Mouse (Mus musculus): ENCODE measurements at regions not wholly inside any gene's neighbourhood (a gene's known extent, or its start where the extent isn't known, plus 50 kb on each side); places are given as distances from the start of the nearest gene placed in this dataset.
A peak's percentile ranks its signal among the peaks of the same experiment; 100 is the strongest.

DNA sequence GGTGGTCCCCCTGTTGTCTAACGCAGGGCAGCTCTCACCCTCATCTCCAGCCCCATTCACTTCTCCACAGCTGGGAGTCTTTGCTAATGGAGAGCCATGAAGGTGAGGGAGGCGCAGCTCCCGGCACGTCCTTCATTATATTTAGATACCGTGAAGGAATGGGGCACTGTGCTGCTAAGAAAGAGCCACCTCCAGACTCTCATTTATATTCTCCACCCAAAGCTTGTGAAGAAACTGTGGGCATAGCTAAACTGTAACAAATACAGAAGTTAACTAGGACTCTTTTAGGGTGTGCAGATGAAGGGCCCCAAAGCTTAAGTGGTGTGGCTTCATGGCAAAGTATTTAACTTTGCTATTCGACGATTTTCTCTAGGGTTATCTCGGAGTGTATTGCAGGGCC lies 136.4 kb downstream of the Ddx11 start:
- no peak for DNase-seq

DNA sequence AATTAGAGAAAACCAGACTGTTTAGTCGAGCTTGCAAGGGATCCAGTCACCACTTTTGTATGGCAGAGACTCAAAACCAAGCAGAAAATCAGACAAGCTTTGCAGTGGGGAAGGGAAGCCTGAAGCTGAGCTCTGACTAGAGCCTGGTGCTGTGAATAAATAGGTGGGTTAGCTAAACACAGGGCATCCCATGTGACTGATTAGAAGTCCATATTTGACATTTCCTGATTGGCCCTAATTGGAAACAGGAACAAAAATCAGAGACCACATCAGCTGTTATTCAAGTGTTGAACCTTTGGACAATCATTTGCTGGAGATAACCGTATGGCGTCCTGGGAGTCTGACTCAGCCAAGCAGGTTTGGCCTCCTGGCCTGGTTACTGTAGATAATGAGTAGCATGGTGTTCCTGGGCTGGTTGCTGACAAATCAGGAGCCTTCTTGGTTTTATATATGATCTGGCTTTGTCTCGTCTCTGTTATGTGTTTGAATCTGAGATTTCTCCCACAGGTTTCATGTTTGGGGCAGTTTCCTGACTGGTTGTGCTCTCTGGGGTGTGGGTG lies 139.4 kb downstream of the Ddx11 start:
- DNase-seq = no peak

DNA sequence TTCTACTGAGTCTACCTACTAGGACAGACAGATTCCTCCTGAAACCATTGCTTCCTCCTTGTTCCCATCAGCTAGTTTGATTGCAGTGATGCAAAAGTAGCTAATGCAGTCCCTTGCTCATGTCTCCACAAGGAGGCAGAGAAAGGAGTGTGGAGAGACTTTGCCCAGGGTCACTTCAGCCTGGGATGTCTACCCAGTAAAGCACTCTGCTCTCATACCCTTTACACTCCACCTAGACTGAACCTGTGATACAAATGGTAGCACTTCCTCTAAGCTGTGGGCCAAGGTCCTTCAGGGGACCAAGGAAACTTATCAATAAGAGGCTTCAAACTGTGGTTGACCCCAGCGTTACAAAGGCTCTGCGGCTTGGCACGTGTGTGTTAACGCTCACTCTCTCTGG lies 140.1 kb downstream of the Ddx11 start:
- no peak for DNase-seq

DNA sequence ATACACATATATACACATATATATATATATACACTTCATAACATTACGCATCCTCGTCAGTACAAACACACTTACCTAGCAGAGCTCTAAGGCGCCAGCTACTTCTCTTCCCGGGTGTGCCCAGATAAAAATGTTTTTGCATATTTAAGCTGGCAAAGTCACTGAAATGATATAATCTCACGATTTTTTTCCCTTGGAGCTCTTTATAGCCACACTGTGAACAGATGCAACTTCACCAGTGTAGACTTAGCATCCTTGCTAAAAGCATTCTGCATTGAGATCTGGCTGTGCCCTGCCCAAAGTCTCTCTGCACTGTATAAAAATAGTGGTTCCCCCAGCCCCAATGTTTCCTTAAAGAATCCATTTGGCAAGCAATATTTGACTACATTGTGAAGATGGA lies 143.5 kb downstream of the Ddx11 start:
- no peak for DNase-seq

DNA sequence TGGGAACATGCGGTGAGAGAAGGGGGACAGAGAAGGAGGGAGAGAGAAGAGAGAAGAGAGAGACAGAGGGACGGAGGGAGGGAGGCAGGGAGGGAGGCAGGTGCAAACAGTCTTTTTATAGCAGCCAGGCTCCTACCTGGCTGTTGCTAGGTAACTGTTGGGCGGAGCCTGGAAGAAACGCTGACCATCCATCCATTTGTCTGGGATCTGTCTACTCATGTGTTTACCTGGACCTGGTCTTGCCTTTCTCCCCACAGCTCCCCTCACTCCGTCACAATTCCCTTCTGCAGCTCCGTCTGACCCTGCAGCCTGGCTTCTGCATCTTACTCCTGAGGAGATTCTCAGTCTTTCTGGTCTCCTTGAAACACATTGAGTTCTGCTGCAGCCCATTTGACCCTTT lies 144.5 kb downstream of the Ddx11 start:
- peak; percentile 69 for DNase-seq

DNA sequence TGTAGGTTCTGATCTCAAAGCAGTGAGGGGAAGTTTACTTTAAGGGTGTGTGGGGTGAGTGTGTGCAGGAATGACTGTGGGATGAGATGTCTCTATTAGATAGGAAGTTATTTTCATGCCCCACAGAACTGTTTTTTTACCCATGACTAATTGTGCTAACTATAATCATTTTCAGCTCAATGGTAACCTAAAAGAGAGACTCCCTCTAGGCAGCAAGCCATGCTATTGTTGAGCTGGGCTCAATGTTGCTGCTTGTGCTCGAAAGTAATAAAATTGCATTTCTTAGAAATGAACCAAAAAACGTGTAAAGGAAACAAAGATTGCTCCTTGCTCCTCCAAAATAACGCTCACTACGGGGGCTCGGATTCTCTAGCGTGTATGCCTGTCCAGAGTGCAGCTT lies 146.2 kb downstream of the Ddx11 start:
- DNase-seq = no peak

DNA sequence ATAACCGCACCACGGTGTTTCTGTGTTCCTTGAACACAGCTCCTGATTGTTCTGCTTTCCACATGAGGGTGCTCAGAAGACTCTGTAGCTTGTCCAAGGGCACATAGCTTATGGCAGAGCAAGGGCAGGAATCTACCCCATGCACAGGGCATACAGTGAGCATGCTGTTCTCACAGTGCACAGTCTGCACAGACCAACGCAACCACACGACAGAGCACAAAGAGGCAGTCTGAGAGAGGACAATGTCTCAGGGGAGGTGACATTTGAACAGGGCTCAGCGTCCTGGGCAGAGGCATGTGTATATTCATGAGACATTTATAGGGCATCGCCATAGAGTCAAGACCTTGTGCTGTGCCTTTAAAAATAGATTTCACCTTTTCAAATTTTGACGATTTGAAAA lies 148.6 kb downstream of the Ddx11 start:
- DNase-seq = no peak

DNA sequence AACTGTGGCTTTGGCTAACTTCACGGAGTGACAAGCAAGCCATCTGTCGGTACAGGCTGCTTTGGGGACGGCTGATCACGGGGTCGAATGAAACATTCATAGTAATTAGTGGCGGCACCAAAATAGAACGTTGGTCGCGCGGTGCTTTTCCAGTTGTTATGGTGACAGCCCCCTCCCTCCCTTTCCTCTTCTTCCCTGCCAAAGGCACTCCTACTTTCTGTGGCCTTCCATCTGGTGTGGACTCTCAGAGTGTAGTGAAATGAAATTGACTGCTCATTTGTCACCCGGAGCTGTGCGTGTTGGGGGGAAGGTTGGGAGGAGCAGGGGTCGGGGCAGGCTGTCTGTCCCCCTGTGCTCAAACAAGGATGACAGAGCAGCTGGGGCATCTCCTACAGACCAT lies 153.5 kb downstream of the Ddx11 start:
- peak; percentile 81 for DNase-seq

DNA sequence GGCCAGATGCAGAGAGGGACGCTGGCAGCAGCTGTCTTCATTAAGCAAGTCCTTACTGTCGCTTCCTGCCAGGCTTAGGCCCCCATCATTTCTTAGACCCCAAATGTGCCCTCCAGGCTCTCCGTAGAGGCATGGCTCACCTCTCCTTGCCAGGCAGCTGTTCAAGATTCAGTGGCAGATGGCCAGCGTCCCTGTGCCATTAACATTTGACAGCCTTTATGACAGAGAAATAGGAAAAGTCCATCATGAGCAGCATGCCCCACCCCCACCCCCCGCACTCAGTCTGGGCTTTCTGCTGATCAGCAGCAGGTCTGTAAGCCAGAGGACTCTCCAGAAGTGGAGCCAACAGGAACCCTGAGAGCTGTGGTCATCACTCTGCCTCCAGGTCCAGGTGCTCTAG lies 154.7 kb downstream of the Ddx11 start:
- no peak for DNase-seq

DNA sequence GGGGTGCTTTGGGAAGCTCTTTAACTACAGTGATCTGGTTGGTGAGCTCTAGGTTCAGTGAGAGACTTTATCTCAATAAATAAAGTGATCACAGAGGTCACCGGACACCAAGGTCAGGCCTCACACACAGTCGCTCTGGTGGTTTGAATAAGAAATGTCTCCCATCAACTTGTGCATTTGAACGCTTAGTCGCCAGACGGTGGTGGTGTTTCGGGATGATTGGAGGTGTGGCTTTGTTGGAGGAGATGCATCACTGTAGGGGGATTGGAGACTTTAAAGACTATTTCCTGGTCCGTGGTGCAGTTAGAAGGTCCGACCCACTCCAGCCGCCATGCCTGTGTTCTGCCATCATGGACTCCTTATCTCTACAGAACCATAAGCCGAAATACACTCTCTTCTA lies 162.0 kb downstream of the Ddx11 start:
- DNase-seq = no peak

All from cerebellum, adult 9-10 months (tissue).